10 mouse cellular contexts compared by ENCODE assay signal in the genomic region with DNA sequence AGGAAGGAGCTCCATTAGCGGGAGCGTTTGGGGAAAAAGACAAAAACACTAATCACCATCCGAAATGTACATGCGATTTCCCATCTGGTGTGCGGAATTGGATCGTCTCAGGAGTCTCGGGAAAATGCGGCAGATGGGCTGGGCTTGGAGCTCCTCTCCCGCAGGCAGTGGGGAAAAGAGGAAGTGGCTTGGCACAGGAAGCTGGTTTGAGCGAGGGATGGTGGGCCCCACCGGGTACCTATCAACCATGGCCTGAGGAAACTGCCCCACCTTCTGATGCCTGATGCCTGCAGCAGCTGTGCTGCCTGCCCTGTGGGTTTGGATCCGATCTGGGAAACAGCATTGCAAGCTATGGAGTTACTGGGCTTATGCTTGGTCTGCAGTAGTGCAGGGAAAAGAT. TPM values are rescaled to one million over a fixed set of nuclear protein-coding genes. Genes with fewer than 3 reads are reported as not detected.
A peak's percentile ranks its signal among the peaks of the same experiment; 100 is the strongest.
DNase-seq lines count a peak whose midpoint lies in the region; ATAC-seq and TF ChIP-seq lines count a peak whose summit lies in the region.
"Had no signal": no experiment of that assay in that cellular context is flagged by ENCODE, and none has a peak within 500 bp of the region (broad histone marks: within the 10 kb centered on the region; RNA-seq: fewer than 3 reads in every experiment).

No protein-coding gene starts in this region.

- H3K9ac ChIP-seq in neural tube, embryonic 11.5 days (ENCODE audit: low read length): no peak overlapping the region
- H3K9ac ChIP-seq in hindbrain, embryonic 12.5 days: no peak overlapping the region
- no peak overlapping the region for H3K9ac ChIP-seq in liver, embryonic 11.5 days (ENCODE audit: low read depth, low read length)

- peaks cover 4% of the 10 kb centered on the region; the same call in 1 of the 2 replicates for H3K27me3 ChIP-seq in neural tube, embryonic 11.5 days (ENCODE audit: control insufficient read depth, insufficient read depth, low read length)
- H3K27me3 ChIP-seq in hindbrain, embryonic 12.5 days: peaks cover 35% of the 10 kb centered on the region
- H3K27me3 ChIP-seq in liver, embryonic 11.5 days (replicated peaks; ENCODE audit: control insufficient read depth, insufficient read depth, low read length): peaks cover 16% of the 10 kb centered on the region

- no peak overlapping the region for H3K4me2 ChIP-seq in neural tube, embryonic 11.5 days (ENCODE audit: low read depth)
- no peak overlapping the region for H3K4me2 ChIP-seq in hindbrain, embryonic 12.5 days (replicated peaks)
- H3K4me2 ChIP-seq in liver, embryonic 11.5 days: no peak overlapping the region

- no peak for ATAC-seq in neural tube, embryonic 11.5 days (ENCODE audit: insufficient read depth, low FRiP score, low TSS enrichment)
- peak; percentile 57; the same call in 1 of the 2 replicates for ATAC-seq in hindbrain, embryonic 12.5 days (ENCODE audit: low FRiP score)
- ATAC-seq in liver, embryonic 11.5 days (replicated peaks; ENCODE audit: low FRiP score): no peak

- DNase-seq in neural tube, embryonic 11.5 days (ENCODE audit: low spot score): peak; percentile 26
- DNase-seq in neural tube, embryonic 10.5 days (ENCODE audit: extremely low spot score, low spot score): no peak
- DNase-seq in layer of hippocampus, postnatal 25 days (ENCODE audit: extremely low spot score in 1 of 2, low spot score in 1 of 2): peak; percentile 40 to 55
- no peak for DNase-seq in lung, adult 2 months
- DNase-seq in yolk sac, embryonic 10.5 days (ENCODE audit: low spot score): no peak
- no peak for DNase-seq in liver, embryonic 11.5 days (ENCODE audit: low spot score)
- DNase-seq: adrenal gland, postnatal 36 days; heart, postnatal 10 days; lung, postnatal 14 days had no signal

- no peak for TF ChIP-seq POLR2A in lung, adult 2 months (IDR thresholded peaks at IDR 0.05; ENCODE audit: borderline replicate concordance, extremely low read depth, low read depth, low read length)

- H3K9me3 ChIP-seq in neural tube, embryonic 11.5 days (ENCODE audit: control insufficient read depth, low read length): no peaks in the 10 kb centered on the region
- H3K9me3 ChIP-seq in hindbrain, embryonic 12.5 days (replicated peaks): no peaks in the 10 kb centered on the region
- H3K9me3 ChIP-seq in liver, embryonic 11.5 days (ENCODE audit: control insufficient read depth, low read length): no peaks in the 10 kb centered on the region

- no peaks in the 10 kb centered on the region for H3K4me1 ChIP-seq in neural tube, embryonic 11.5 days (ENCODE audit: control insufficient read depth, insufficient read depth, low read length)
- H3K4me1 ChIP-seq in hindbrain, embryonic 12.5 days: peaks cover 25% of the 10 kb centered on the region
- no peaks in the 10 kb centered on the region for H3K4me1 ChIP-seq in lung, adult 2 months (ENCODE audit: control insufficient read depth, insufficient read depth, low read length)
- no peaks in the 10 kb centered on the region for H3K4me1 ChIP-seq in liver, embryonic 11.5 days (replicated peaks; ENCODE audit: control insufficient read depth, insufficient read depth, low read length)

- H3K4me3 ChIP-seq in neural tube, embryonic 11.5 days (ENCODE audit: low read depth, low read length): no peak overlapping the region
- no peak overlapping the region for H3K4me3 ChIP-seq in hindbrain, embryonic 12.5 days
- H3K4me3 ChIP-seq in lung, adult 2 months (replicated peaks; ENCODE audit: extremely low read depth, low read depth, low read length): no peak overlapping the region
- no peak overlapping the region for H3K4me3 ChIP-seq in liver, embryonic 11.5 days (ENCODE audit: low read depth, low read length)

- 29% methylated on average over 12 of the region's 12 CpGs for WGBS in neural tube, embryonic 11.5 days
- WGBS in hindbrain, embryonic 12.5 days: 34% methylated on average over 12 of the region's 12 CpGs
- 31% methylated on average over 12 of the region's 12 CpGs for WGBS in lung, adult 2 months
- WGBS in liver, embryonic 11.5 days: 30% methylated on average over 12 of the region's 12 CpGs

- H3K36me3 ChIP-seq in neural tube, embryonic 11.5 days (ENCODE audit: control insufficient read depth, insufficient read depth, low read length): no peaks in the 10 kb centered on the region
- no peaks in the 10 kb centered on the region for H3K36me3 ChIP-seq in hindbrain, embryonic 12.5 days
- no peaks in the 10 kb centered on the region for H3K36me3 ChIP-seq in liver, embryonic 11.5 days (ENCODE audit: control insufficient read depth, insufficient read depth, low read length)

- no peak for TF ChIP-seq CTCF in lung, adult 2 months (IDR thresholded peaks at IDR 0.05; ENCODE audit: insufficient read depth, low read length)

- H3K27ac ChIP-seq in neural tube, embryonic 11.5 days (ENCODE audit: low read depth, low read length): no peak overlapping the region
- no peak overlapping the region; the same call in 1 of the 2 replicates for H3K27ac ChIP-seq in hindbrain, embryonic 12.5 days
- H3K27ac ChIP-seq in liver, embryonic 11.5 days (ENCODE audit: low read depth, low read length): no peak overlapping the region

RNA-seq across cellular contexts. Expression of gene Grik3, which starts 12.4 kb away (rescaled TPM):
- 1.3 and 1.4 TPM in 2 replicates for polyA plus RNA-seq in neural tube, embryonic 11.5 days (2014; fragmentation: Nextera tagmentation; extraction: Ambion mirVana)
- polyA plus RNA-seq in hindbrain, embryonic 12.5 days (2016; fragmentation: Nextera tagmentation; extraction: Ambion mirVana): 3.7 and 3.8 TPM in 2 replicates
- 10 to 100 TPM; 22.5 to 22.7 TPM for total RNA-seq in layer of hippocampus, postnatal 25 days (2021)
- polyA plus RNA-seq in lung, adult 2 months (2012; rRNA removed): 0.12 and 0.77 TPM in 2 replicates
- 0.01 and 0.06 TPM in 2 replicates for polyA plus RNA-seq in liver, embryonic 11.5 days (2014; fragmentation: Nextera tagmentation; extraction: Ambion mirVana)

Comparison
In these comparisons a context has a peak if more than half of its experiments do, and no peak if none do; other contexts are left out.
1. DNase-seq: peak in neural tube, embryonic 11.5 days (single experiment) and layer of hippocampus, postnatal 25 days (2 of 2); none in neural tube, embryonic 10.5 days (single experiment), lung, adult 2 months (single experiment), yolk sac, embryonic 10.5 days (single experiment) and liver, embryonic 11.5 days (single experiment).